Mouse (Mus musculus) left cerebral cortex, adult 9 months (tissue): ENCODE data around the gene Stox2.

Source experiments
- DNase-seq, 2 experiments: peaks; one replicate each; pipeline ENCODE4 v3.0.0; 2022; ENCODE audit warnings: low spot score in 2 of 2

Gene Stox2

DNA sequence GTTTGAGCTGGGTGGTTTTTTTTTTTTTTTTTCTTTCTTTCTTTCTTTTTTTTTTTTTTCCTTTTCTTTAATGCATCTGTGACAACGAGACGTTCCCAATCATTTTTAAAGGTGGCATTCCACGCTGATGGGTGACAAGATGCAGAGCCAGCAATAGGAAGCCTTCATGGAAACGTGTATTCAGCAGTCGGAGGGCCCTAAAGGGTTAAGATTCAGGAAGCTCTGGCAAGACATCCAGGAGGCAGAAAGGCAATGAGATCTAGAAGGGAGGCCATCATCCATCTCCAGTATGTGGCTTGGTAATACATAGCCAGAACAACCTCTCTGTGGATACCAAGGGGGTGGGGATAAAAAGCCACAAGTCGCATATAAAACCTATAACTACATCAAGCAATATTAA is 156.5 kb downstream of the Stox2 start:
- DNase-seq = no peak

DNA sequence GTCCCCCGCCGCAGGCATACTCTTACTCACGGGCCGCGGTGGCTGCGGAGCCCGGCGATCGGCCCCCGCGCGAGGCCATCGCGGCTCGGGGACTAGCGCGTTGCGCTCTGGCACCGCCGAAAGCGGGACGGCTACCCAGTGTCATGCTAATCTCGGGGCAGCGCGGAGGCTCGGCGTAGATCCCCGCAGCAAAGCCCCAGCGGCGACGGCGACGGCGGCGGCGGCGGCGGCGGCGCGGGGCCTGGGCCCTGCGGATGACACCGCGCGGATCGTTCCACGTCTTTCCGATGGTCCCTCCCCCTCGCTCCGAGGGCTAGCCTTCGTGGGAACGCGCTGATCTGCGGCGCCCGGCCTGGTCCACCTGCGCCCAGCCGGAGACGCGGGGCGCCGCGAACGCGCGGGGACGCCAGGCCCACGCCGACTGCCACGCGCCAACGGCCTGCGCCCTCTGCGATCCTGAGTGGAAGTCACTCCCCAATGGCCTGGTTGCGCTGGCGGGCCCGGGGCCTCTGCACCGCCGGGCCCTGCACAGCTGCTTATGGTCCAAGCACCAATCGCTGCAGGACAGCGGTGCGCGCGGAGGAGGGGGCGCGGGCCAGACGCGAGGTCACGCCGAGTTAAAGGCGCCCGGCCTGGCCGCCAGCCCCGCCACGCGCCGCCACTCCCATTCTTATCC is 157.2 kb downstream of the Stox2 start:
- DNase-seq = peak in 1 of 2 experiments; percentile 66

DNA sequence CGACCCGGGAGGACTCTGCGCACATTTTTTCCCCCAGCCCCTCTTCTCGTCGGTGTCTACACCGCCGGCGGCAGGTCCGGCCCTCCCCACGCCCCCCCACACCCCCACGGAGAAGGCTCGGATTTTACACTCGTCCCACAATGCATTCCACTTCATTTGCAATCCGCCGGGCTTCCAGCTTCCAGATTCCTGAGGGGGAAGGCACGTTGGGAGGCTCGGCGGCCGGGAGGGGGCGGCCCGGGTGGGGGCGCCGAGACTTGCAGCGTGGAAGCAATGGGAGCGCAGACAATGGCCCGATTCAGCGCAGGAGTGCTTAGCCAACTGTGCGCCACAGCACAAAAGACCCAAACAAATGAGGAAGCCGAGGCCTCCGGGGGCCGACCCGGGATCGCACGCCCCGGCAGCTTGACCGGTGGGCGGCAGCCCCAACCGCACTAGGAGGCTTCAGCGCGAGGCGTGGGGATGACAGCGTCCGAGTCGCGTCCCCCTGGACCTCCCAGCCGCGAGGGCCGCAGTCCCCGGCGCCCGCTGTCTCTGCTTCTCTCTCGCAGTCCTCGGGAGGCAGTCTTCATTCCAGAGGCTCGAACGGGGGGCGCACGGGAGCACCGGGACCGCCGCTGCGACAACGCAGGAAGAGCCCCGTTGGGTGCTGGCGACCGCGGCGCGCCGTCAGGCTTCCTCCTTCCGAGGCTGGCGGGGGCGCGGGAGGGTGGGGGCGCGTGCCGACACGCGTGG is 157.9 kb downstream of the Stox2 start:
- peak in 1 of 2 experiments; percentile 69 for DNase-seq

DNA sequence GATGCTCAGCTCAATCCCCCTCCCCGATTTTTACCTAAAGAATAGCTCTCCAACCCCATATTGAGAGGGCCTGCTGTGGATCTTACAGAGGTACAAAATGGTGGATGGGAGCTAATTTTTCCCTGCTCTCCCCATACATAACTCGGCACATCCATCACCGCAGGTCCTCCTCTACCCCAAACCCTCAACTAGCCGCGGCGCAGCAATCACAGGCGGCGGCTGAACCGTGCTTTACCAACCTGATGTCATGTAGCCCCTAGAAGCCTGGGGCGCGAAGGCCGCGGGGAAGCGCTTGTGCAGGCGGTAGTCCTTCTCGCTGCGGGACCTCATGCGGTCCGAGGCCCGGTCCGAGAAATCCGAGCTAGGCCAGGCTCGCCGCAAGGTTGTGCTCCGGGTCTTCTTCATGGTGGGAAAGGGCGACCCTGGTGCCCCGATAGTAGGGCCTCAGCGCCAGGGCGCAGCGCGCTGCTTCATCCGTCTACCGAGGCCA is 158.5 kb downstream of the Stox2 start:
- DNase-seq = peak in 1 of 2 experiments; percentile 40

- DNase-seq = peak in 1 of 2 experiments; percentile 53
Measured at GRCm38 (mm10) chr8:47287201-47287621, 159.0 kb downstream of the Stox2 start.

DNA sequence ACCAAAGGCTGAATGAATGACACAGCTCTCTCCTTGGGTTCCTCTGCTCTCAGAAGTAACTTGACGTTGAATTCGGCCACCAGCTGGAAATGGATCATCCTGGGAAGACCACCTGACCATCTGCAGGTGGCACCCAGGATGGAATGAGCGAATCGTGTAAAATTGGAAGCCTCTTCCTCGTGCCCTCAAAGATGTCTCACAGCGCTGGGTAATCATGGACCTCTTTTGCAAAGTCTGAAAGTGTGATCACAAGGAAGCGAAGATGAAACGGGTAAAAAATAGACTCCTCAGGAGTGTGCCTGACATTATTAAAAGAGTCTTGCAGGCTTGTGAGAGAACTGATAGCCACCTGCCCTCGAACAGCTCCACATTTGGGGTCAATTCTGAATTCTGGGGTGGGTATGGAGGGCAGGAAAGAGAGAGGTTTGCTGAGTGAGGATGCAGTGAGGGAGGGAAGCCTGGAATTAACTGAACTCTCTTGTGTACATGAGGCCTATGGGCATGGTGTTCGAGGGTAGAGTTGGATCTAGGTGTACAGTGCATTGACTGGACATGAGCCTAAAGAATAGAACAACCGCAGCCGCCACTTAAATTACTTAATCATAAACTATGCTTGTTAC is 160.0 kb downstream of the Stox2 start:
- DNase-seq = no peak

DNA sequence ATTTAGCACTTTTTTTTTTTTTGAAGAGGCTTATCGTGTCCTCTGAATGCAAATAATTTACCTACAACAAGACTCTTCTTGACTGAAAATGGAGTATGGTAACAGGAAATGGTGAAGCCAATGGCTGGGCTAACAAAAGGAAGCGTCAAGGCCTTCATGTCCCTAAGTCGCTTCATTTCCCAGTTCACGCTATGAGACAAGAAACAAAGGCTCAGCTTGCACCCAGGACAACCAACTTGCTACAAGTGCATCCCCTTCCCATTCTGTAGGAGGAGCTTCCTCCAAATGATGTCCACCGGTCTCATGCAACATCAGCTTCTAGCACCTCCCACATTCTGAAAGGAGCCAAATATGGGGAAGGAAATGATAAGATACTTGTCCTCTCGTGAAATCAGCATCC is 160.7 kb downstream of the Stox2 start:
- DNase-seq = no peak

DNA sequence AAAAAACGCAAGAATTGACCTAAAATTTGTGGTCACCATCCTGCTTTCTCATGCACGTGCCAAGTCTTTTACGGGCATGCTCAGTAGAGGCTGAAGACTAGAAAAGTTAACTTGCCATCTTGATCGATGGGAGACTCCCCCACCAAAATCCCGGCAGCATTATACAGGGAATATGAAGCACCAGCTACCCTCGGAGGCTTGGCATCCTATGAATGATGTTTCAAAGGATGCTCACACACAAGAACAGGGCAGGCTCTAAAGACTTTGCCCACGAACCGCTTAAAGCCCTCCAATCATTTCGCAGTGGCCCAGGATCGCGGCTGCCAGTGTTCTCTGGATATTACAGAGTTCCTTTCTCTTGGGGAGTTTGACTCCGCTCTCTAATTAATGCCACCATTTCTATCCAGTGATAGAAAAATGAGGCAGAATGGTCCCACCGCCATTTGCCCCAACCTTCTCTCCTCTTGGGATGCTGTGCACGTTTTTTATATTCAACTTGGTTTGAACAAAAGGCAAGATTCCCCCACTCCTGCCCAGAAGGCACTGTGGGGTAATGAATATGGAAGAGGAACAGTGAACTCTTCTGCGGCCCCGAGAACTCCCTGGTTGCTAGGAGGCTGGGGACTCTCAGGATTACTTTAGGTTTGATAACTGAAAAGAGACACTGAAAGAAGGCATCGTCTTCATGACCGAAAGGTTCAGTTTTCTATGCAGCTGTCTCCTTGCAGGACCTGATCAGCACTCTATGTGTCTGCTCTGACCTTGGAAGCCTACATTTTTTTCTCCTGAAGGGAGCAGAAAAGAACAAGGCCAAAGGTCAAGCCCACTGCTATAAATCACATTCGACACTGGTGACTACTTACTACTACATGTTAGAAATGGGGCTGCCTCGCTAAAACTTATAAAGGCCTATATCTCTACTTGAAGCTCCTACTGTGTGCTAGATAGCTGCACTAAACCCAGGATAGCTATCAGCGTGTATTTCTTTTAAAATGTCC is 161.5 kb downstream of the Stox2 start:
- DNase-seq = no peak

DNA sequence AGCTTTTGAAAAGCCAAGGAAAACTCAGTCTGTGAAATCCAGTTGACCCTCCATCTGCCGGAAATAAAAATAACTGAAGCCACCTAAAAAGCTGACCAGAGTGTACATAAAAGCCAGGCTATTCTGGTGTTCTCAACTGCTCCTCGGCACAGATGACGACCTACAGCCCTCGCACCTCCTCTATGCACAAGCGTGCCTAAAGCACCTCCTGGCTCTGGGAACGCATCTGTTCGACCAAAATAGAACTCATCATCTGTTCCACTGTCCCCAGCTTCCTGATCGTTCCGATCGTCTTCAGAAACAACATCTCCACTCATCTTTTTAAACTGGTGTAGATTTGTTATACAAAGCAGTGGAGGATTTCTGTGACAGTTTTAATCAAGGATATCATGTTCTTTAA is 166.3 kb downstream of the Stox2 start:
- no peak for DNase-seq

DNA sequence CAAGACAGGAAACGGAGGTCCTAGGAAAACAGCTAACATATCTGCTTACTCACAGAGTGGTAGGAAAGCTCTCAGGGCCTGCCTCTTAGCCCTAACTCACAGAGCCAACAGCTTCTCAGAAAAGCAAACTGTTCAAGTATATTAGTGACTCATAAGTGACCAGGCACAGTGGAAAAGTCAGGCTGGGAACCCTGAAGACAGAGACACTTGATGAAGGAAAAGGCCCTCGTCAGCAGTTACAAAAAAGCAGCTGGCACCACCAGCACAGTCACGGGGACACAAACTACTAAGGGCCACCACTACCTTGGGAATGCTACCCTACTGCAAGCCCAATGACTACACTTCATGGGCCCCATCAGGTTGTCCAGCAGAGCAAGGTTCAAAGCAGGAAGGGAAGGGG is 168.0 kb downstream of the Stox2 start:
- no peak for DNase-seq

GRCm38 (mm10) chr8:47268931-47269330 is 177.2 kb downstream of the Stox2 start:
- DNase-seq = no peak

GRCm38 (mm10) chr8:47268062-47268822 is 177.9 kb downstream of the Stox2 start:
- peak; percentile 46 to 84 for DNase-seq

DNA sequence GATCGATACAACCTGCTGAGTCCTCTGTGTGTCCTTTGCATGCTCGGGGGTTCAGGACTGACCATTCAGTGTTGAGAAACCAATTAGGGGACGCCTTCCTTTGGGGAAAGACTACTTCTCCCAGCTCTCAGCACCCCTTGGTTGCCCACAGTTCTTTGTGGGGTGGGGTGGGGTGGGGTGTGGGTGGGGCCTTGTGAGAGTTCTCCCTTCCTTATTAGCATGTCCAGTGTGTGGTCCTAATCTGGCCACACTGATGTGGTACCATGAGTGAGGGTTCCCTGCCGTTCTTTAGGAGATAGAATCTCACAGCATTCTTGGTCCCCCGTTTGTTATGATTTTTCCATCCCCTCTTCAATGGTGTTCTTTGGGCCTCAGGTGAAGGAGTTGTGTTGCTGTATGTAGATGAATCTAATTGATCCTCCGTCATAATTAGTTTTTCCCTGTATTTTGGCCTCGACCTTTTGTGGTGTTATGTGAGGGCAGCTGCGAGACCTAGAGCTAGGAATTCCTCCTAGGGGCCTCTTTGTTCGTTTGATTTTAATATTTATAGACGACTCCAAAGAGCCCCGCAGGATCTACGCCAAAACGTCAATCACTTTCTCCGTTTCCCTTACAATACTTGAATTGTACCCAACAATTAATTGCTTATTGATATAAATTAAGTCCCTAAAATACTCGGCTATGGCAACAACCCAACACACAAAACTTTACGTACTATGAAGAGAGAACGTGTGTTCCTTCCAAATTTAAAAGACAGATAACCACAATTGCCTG is 182.9 kb downstream of the Stox2 start:
- no peak for DNase-seq

GRCm38 (mm10) chr8:47260751-47261474 is 185.2 kb downstream of the Stox2 start:
- peak; percentile 51 to 66 for DNase-seq

DNA sequence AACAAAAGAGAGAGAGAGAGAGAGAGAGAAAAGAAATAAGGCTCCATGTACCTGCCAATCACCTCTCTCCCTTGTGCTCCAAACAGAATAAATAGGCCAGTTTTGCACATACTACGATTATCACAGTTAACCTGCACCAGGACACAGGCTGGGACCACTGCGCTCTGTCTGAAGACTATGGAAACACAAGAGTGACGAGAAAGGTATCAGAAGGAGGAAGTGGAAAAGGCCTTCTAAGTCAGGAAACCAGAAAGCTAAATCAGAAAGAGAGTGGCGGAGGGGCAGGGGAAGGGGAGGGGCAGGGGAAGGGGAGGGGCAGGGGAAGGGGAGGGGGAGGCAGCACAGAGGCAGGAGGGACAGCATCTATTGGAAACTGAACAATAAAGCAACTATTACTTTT is 195.3 kb downstream of the Stox2 start:
- no peak for DNase-seq

- DNase-seq = no peak
Measured at GRCm38 (mm10) chr8:47245116-47245515, 201.0 kb downstream of the Stox2 start.

DNA sequence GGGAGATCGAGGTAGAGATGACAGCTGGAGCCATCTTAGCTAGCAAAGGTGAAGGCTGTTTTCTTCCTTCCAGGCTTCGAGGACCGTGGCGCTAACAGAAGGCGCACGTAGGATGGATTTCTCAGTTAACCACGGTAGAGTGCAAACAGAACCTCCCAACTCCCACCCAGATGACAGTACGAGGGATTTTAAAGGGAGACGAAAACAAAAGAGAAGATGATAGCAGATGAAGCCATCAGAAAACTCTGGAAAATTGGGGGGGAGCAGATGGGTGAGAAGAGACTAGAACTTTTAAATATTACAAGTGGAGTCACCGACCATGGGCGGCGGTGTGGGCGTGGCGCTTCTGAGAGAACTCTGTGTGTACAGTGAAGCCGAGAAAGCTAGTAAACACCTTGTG is 202.0 kb downstream of the Stox2 start:
- DNase-seq = peak; percentile 48 to 66

GRCm38 (mm10) chr8:47243631-47244030 is 202.5 kb downstream of the Stox2 start:
- no peak for DNase-seq

DNA sequence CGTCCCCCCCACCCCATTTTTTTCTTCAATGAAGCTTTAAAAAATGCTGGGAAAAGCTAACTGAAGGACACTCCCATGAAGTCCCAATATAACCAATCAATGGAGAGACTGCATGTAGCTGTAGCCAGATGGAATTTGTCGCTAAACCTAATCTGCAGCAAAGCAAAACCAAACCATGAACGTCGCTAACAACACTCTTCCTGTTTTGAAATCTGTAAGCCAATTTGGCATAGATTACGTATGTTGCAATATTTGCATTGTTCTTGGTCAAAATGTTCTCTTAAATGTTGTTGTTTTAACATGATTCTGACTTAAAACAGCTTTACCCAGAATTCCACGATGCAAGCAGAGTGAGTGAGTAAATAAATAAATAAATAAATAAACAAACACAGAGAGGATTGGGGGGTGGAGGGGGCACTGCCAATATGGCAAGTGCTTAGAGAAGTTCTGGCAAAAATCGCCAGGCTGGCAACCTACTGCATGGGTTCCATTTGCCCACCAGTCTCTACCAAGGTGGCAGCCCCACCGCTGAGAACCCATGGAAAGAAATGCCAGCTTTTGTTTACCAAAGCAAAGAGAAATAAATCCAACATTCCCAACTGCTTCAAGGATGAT is 203.0 kb downstream of the Stox2 start:
- no peak for DNase-seq
